Mouse (Mus musculus): ENCODE results near the gene Ikzf5. TPM values are rescaled to one million over a fixed set of nuclear protein-coding genes. Genes with fewer than 3 reads are reported as not detected.

Ikzf5 gene
- polyA plus RNA-seq, 1 experiment from 2014 or later = 9.0 TPM

- WGBS = under 1% methylated on average over 53 of the region's 55 CpGs
- Histone ChIP-seq H3K27ac (ENCODE audit: low read length) (peak within 1 kb of the TSS; percentile 89), H3K27me3 (replicated peaks; ENCODE audit: insufficient read depth, low read length) (no peaks in the 10 kb centered on the region), H3K4me1 (ENCODE audit: insufficient read depth, low read depth, low read length) (no peaks in the 10 kb centered on the region), H3K4me2 (replicated peaks; ENCODE audit: low read depth, low read length) (peak within 1 kb of the TSS; percentile 78), H3K36me3 (ENCODE audit: insufficient read depth, low read length) (no peaks in the 10 kb centered on the region), H3K9ac (replicated peaks; ENCODE audit: low read depth) (peak within 1 kb of the TSS; percentile 90), H3K4me3 (ENCODE audit: low read depth, low read length) (peak within 1 kb of the TSS; percentile 81), H3K9me3 (ENCODE audit: low read length) (no peaks in the 10 kb centered on the region)
- DNase-seq (ENCODE audit: low spot score) (peak; percentile 99), ATAC-seq (peak; percentile 98)
- no peak for TF ChIP-seq CTCF (IDR thresholded peaks at IDR 0.05)
- TF ChIP-seq EP300 (IDR thresholded peaks at IDR 0.05) = no peak
Measured at GRCm38 (mm10) chr7:131362615-131363300, 47.6 kb downstream of the Ikzf5 start, which contains the start of gene 2310057M21Rik. Gene 2310057M21Rik, minus strand, starts transcription at chr7:131362759.

- ATAC-seq (peak; percentile 73), DNase-seq (ENCODE audit: low spot score) (no peak)
- H3K4me2 ChIP-seq (replicated peaks; ENCODE audit: low read depth, low read length) = peak overlapping the region; percentile 78
- peak overlapping the region; percentile 89 for H3K27ac ChIP-seq (ENCODE audit: low read length)
- WGBS = under 1% methylated on average over 33 of the region's 35 CpGs
- no peaks in the 10 kb centered on the region for H3K9me3 ChIP-seq (ENCODE audit: low read length)
- H3K4me3 ChIP-seq (ENCODE audit: low read depth, low read length) = peak overlapping the region; percentile 81
- TF ChIP-seq CTCF (IDR thresholded peaks at IDR 0.05) (no peak), EP300 (IDR thresholded peaks at IDR 0.05) (no peak)
- H3K27me3 ChIP-seq (replicated peaks; ENCODE audit: insufficient read depth, low read length) = no peaks in the 10 kb centered on the region
- no peaks in the 10 kb centered on the region for H3K4me1 ChIP-seq (ENCODE audit: insufficient read depth, low read depth, low read length)
- 0 out of 2 replicates have a peak, but pooled peaks cover 3% of the 10 kb centered on the region for H3K36me3 ChIP-seq (ENCODE audit: insufficient read depth, low read length)
- H3K9ac ChIP-seq (replicated peaks; ENCODE audit: low read depth) = peak overlapping the region; percentile 90
Measured at GRCm38 (mm10) chr7:131362269-131362614, 48.1 kb downstream of the Ikzf5 start.

- Histone ChIP-seq H3K36me3 (ENCODE audit: insufficient read depth, low read length) (peaks cover 18% of the 10 kb centered on the region; the same call in 1 of the 2 replicates), H3K9ac (replicated peaks; ENCODE audit: low read depth) (no peak overlapping the region), H3K4me3 (ENCODE audit: low read depth, low read length) (no peak overlapping the region), H3K4me1 (ENCODE audit: insufficient read depth, low read depth, low read length) (no peaks in the 10 kb centered on the region), H3K9me3 (ENCODE audit: low read length) (no peaks in the 10 kb centered on the region), H3K27me3 (replicated peaks; ENCODE audit: insufficient read depth, low read length) (no peaks in the 10 kb centered on the region), H3K27ac (ENCODE audit: low read length) (no peak overlapping the region), H3K4me2 (replicated peaks; ENCODE audit: low read depth, low read length) (no peak overlapping the region)
- ATAC-seq = no peak
- DNase-seq (ENCODE audit: low spot score) = no peak
- no peak for TF ChIP-seq CTCF (IDR thresholded peaks at IDR 0.05)
- TF ChIP-seq EP300 (IDR thresholded peaks at IDR 0.05) = no peak
- 91% methylated on average over 13 of the region's 13 CpGs for WGBS
Measured at GRCm38 (mm10) chr7:131356105-131356504, 54.2 kb downstream of the Ikzf5 start.

- no peak overlapping the region for H3K4me3 ChIP-seq (ENCODE audit: low read depth, low read length)
- no peak overlapping the region for H3K4me2 ChIP-seq (replicated peaks; ENCODE audit: low read depth, low read length)
- WGBS = 75% methylated on average over 7 of the region's 7 CpGs
- H3K27me3 ChIP-seq (replicated peaks; ENCODE audit: insufficient read depth, low read length) = no peaks in the 10 kb centered on the region
- TF ChIP-seq EP300 (IDR thresholded peaks at IDR 0.05) (no peak), CTCF (IDR thresholded peaks at IDR 0.05) (no peak)
- H3K9ac ChIP-seq (replicated peaks; ENCODE audit: low read depth) = no peak overlapping the region
- H3K9me3 ChIP-seq (ENCODE audit: low read length) = no peaks in the 10 kb centered on the region
- ATAC-seq (no peak), DNase-seq (ENCODE audit: low spot score) (peak; percentile 16)
- peaks cover 17% of the 10 kb centered on the region for H3K36me3 ChIP-seq (ENCODE audit: insufficient read depth, low read length)
- no peak overlapping the region for H3K27ac ChIP-seq (ENCODE audit: low read length)
- no peaks in the 10 kb centered on the region for H3K4me1 ChIP-seq (ENCODE audit: insufficient read depth, low read depth, low read length)
Measured at GRCm38 (mm10) chr7:131345856-131346541, 64.3 kb downstream of the Ikzf5 start.

Other genes starting within 250 kb of the Ikzf5 start
- 0.02 TPM in 1 of 2 replicates, not detected in the other for gene 5430419D17Rik, start 236.1 kb downstream of the Ikzf5 start, polyA plus RNA-seq (2015; fragmentation: Nextera tagmentation; extraction: Ambion mirVana)
- not detected in 2 replicates for gene Cuzd1, start 88.2 kb downstream of the Ikzf5 start, polyA plus RNA-seq (2015; fragmentation: Nextera tagmentation; extraction: Ambion mirVana)
- gene Fam24b, start 81.0 kb downstream of the Ikzf5 start, polyA plus RNA-seq (2015; fragmentation: Nextera tagmentation; extraction: Ambion mirVana) = not detected in 2 replicates
- not detected in 2 replicates for gene Fam24a, start 76.7 kb downstream of the Ikzf5 start, polyA plus RNA-seq (2015; fragmentation: Nextera tagmentation; extraction: Ambion mirVana)
- 10.7 and 12.5 TPM in 2 replicates for gene 2310057M21Rik, start 47.8 kb downstream of the Ikzf5 start, polyA plus RNA-seq (2015; fragmentation: Nextera tagmentation; extraction: Ambion mirVana)
- 30.5 and 32.7 TPM in 2 replicates for gene Pstk, start 39.4 kb downstream of the Ikzf5 start, polyA plus RNA-seq (2015; fragmentation: Nextera tagmentation; extraction: Ambion mirVana)
- gene Acadsb, start 80 bp upstream of the Ikzf5 start, polyA plus RNA-seq (2015; fragmentation: Nextera tagmentation; extraction: Ambion mirVana) = 99.4 and 129 TPM in 2 replicates
- gene Hmx3, start 132.3 kb upstream of the Ikzf5 start, polyA plus RNA-seq (2015; fragmentation: Nextera tagmentation; extraction: Ambion mirVana) = not detected in 2 replicates
- not detected in 2 replicates for gene Hmx2, start 138.3 kb upstream of the Ikzf5 start, polyA plus RNA-seq (2015; fragmentation: Nextera tagmentation; extraction: Ambion mirVana)
- 92.6 and 101 TPM in 2 replicates for gene Bub3, start 149.7 kb upstream of the Ikzf5 start, polyA plus RNA-seq (2015; fragmentation: Nextera tagmentation; extraction: Ambion mirVana)

Data from lung, postnatal 0 days (tissue).